Mouse (Mus musculus) G1E (cell line): ENCODE measurements around the gene 2310061N02Rik.

Source experiments
- CTCF ChIP-seq: IDR thresholded peaks from 2 replicates; pipeline ENCODE4 v1.5.1; 2012; ENCODE audit warnings: low read depth, low read length, inconsistent platforms, mixed read lengths
- GATA1 ChIP-seq: IDR thresholded peaks from 2 replicates; pipeline ENCODE4 v1.6.1; 2012; ENCODE audit warnings: borderline replicate concordance, low read length, inconsistent platforms, mixed read lengths
- GATA2 ChIP-seq: IDR thresholded peaks from 2 replicates; pipeline ENCODE4 v1.6.1; 2012; ENCODE audit warnings: low read depth, low read length, inconsistent platforms, borderline replicate concordance
- POLR2AphosphoS5 ChIP-seq: IDR thresholded peaks from 2 replicates; pipeline ENCODE4 v1.6.1; 2012; ENCODE audit warnings: low read depth, low read length, inconsistent platforms; ENCODE audit not compliant: insufficient replicate concordance
- TAL1 ChIP-seq: conservative IDR thresholded peaks from 2 replicates; pipeline ENCODE4 v1.6.1; 2012; ENCODE audit warnings: low read depth, low read length, inconsistent platforms, mixed read lengths

DNA sequence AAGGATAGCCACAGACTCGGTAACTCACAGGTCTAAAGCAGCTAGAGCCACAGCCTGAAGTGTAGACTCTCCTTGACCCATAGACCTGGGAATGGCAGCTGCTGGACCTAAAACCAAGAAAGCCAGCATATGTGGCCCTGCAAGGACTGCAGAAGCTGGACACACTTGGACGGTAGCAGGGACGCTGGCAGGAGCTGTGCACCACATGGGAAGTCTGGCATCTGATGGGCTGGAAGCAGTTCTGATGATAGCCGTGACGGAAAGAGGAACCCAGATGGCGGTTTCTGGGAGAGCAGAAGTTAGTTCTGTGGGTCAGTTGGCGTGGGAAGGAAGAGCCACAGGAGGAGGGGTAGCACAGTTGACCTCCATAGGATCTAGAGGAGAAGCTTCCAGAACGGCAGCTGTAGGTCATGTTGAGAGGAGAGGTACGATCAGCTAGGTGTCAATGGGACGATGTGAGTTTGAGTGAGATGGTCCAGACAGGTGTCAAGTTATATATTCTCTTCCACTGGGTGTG, at the start of gene 2310061N02Rik:
- TF ChIP-seq CTCF (no peak), TAL1 (no peak), GATA1 (no peak), POLR2AphosphoS5 (no peak), GATA2 (no peak)
